Mouse (Mus musculus) testis, adult 2 months (tissue): ENCODE results near the gene Capn5.

ENCODE experiments used
- CTCF ChIP-seq: fragments of 200-500 bp; IDR thresholded peaks from 2 replicates; pipeline ENCODE4 v1.5.1; 2012; ENCODE audit warnings: low read depth, mild to moderate bottlenecking, inconsistent platforms, low read length, moderate library complexity; ENCODE audit not compliant: control insufficient read depth, insufficient read depth, insufficient replicate concordance
- POLR2A ChIP-seq: fragments of 200-500 bp; IDR thresholded peaks from 2 replicates; pipeline ENCODE4 v1.6.1; 2012; ENCODE audit warnings: low read depth, mild to moderate bottlenecking, inconsistent platforms, low read length, moderate library complexity; ENCODE audit not compliant: control insufficient read depth

- TF ChIP-seq CTCF (no peak), POLR2A (no peak)
Measured at GRCm38 (mm10) chr7:98109771-98110170, 68.3 kb downstream of the Capn5 start.
